Mouse (Mus musculus) lung, embryonic 14.5 days (tissue): Measurements from ENCODE around the gene Prr5l. TPM values are rescaled to one million over a fixed set of nuclear protein-coding genes. Genes with fewer than 3 reads are reported as not detected.

Experiments
- ATAC-seq: fragments of 200-750 bp; cut with Nextera tagmentation; 2 replicates; pipeline ENCODE4 v1.8.0; 2017; ENCODE audit warnings: mild to moderate bottlenecking, moderate TSS enrichment, moderate library complexity; ENCODE audit not compliant: insufficient read depth
- DNase-seq: peaks from one replicate; pipeline ENCODE4 v3.0.0-alpha.2; 2015
- H3K27ac ChIP-seq: fragments of 300-500 bp; sonication (generic); 2 replicates; pipeline ENCODE4 v1.5.1; 2014; ENCODE audit warnings: low read depth, mild to moderate bottlenecking, moderate library complexity
- H3K27me3 ChIP-seq: fragments of 300-500 bp; sonication (generic); 2 replicates; pipeline ENCODE4 v1.6.1; 2014; ENCODE audit warnings: low read length, control low read depth; ENCODE audit not compliant: insufficient read depth
- H3K36me3 ChIP-seq: fragments of 300-500 bp; sonication (generic); 2 replicates; pipeline ENCODE4 v1.6.1; 2014; ENCODE audit warnings: control low read depth; ENCODE audit not compliant: insufficient read depth
- H3K4me1 ChIP-seq: fragments of 300-500 bp; sonication (generic); 2 replicates; pipeline ENCODE4 v1.6.1; 2014; ENCODE audit warnings: antibody characterized with exemption, control low read depth; ENCODE audit not compliant: insufficient read depth
- H3K4me2 ChIP-seq: fragments of 300-500 bp; sonication (generic); 2 replicates; pipeline ENCODE4 v1.6.1; 2014; ENCODE audit warnings: mild to moderate bottlenecking
- H3K4me3 ChIP-seq: fragments of 300-500 bp; sonication (generic); 2 replicates; pipeline ENCODE4 v1.5.1; 2014; ENCODE audit warnings: low read depth, low read length
- H3K9ac ChIP-seq: fragments of 300-500 bp; sonication (generic); 2 replicates; pipeline ENCODE4 v1.6.1; 2014
- H3K9me3 ChIP-seq: fragments of 300-500 bp; sonication (generic); 2 replicates; pipeline ENCODE4 v1.6.1; 2016; ENCODE audit warnings: low read depth, low read length, control low read depth
- CTCF ChIP-seq: IDR thresholded peaks from 2 replicates; pipeline ENCODE4 v1.5.1; 2016; ENCODE audit warnings: antibody characterized with exemption, low read depth
- WGBS: fragments of 180-500 bp; shearing (Covaris S2); extraction: QIAGEN DNeasy Blood & Tissue Kit; methylation state at CpG from one replicate; pipeline ENCODE4 v1.1.7; 2014; 5-methylcytosine and 5-hydroxymethylcytosine counted together
- polyA plus RNA-seq: library from polyadenylated mRNA; unstranded; fragments of >200 nt; fragmentation: Nextera tagmentation; extraction: Ambion mirVana; gene quantifications from 2 replicates; pipeline ENCODE4 v1.2.1, GENCODE M21; 2014

Gene Prr5l
- polyA plus RNA-seq, 1 experiment from 2014 or later, result 48.9 TPM

- ATAC-seq, result no peak
- no peaks in the 10 kb centered on the region for H3K4me1 ChIP-seq
- no peaks in the 10 kb centered on the region for H3K27me3 ChIP-seq
- DNase-seq, result no peak
- no peaks in the 10 kb centered on the region for H3K36me3 ChIP-seq
- no peak for TF ChIP-seq CTCF
- no peaks in the 10 kb centered on the region for H3K9me3 ChIP-seq
- no peak overlapping the region for H3K4me2 ChIP-seq
- no peak overlapping the region for H3K27ac ChIP-seq
- H3K9ac ChIP-seq, result no peak overlapping the region
- 64% methylated on average over 7 of the region's 7 CpGs for WGBS
- no peak overlapping the region for H3K4me3 ChIP-seq
Measured at GRCm38 (mm10) chr2:101818986-101819764, 63.7 kb downstream of the Prr5l start.

GRCm38 (mm10) chr2:101816646-101817308 is 66.0 kb downstream of the Prr5l start:
- 70% methylated on average over 3 of the region's 3 CpGs for WGBS
- DNase-seq (no peak), ATAC-seq (no peak; the same call in 1 of the 2 replicates)
- Histone ChIP-seq H3K9ac (no peak overlapping the region), H3K4me3 (no peak overlapping the region), H3K36me3 (no peaks in the 10 kb centered on the region), H3K9me3 (no peaks in the 10 kb centered on the region), H3K4me2 (no peak overlapping the region), H3K27me3 (no peaks in the 10 kb centered on the region), H3K27ac (no peak overlapping the region), H3K4me1 (no peaks in the 10 kb centered on the region)
- TF ChIP-seq CTCF, result no peak

- ATAC-seq, result no peak
- no peak overlapping the region for H3K27ac ChIP-seq
- H3K4me3 ChIP-seq, result no peak overlapping the region
- no peaks in the 10 kb centered on the region for H3K27me3 ChIP-seq
- no peaks in the 10 kb centered on the region for H3K4me1 ChIP-seq
- WGBS, result 24% methylated on average over 5 of the region's 5 CpGs
- no peaks in the 10 kb centered on the region for H3K9me3 ChIP-seq
- H3K36me3 ChIP-seq, result no peaks in the 10 kb centered on the region
- H3K4me2 ChIP-seq, result no peak overlapping the region
- no peak overlapping the region for H3K9ac ChIP-seq
- TF ChIP-seq CTCF, result peak; percentile 67
- peak; percentile 55 for DNase-seq
Measured at GRCm38 (mm10) chr2:101815250-101815934, 67.4 kb downstream of the Prr5l start.

GRCm38 (mm10) chr2:101814272-101814625 is 68.6 kb downstream of the Prr5l start:
- Histone ChIP-seq H3K36me3 (no peaks in the 10 kb centered on the region), H3K4me1 (no peaks in the 10 kb centered on the region), H3K4me3 (no peak overlapping the region), H3K9me3 (no peaks in the 10 kb centered on the region), H3K9ac (no peak overlapping the region), H3K4me2 (no peak overlapping the region), H3K27me3 (no peaks in the 10 kb centered on the region), H3K27ac (no peak overlapping the region)
- 63% methylated on average over 5 of the region's 5 CpGs for WGBS
- DNase-seq (no peak), ATAC-seq (no peak)
- no peak for TF ChIP-seq CTCF

GRCm38 (mm10) chr2:101813581-101814271 is 69.1 kb downstream of the Prr5l start:
- Histone ChIP-seq H3K36me3 (no peaks in the 10 kb centered on the region), H3K27ac (no peak overlapping the region), H3K4me1 (no peaks in the 10 kb centered on the region), H3K27me3 (no peaks in the 10 kb centered on the region), H3K9ac (no peak overlapping the region), H3K4me2 (no peak overlapping the region), H3K9me3 (no peaks in the 10 kb centered on the region), H3K4me3 (no peak overlapping the region)
- DNase-seq (no peak), ATAC-seq (no peak)
- TF ChIP-seq CTCF, result no peak
- WGBS, result 53% methylated on average over 6 of the region's 6 CpGs

GRCm38 (mm10) chr2:101811925-101812324 is 70.9 kb downstream of the Prr5l start:
- no peak overlapping the region for H3K4me2 ChIP-seq
- TF ChIP-seq CTCF, result no peak
- H3K27me3 ChIP-seq, result no peaks in the 10 kb centered on the region
- H3K27ac ChIP-seq, result no peak overlapping the region
- DNase-seq (no peak), ATAC-seq (no peak)
- 83% methylated on average over 3 of the region's 3 CpGs for WGBS
- no peaks in the 10 kb centered on the region for H3K36me3 ChIP-seq
- no peaks in the 10 kb centered on the region for H3K9me3 ChIP-seq
- H3K9ac ChIP-seq, result no peak overlapping the region
- H3K4me1 ChIP-seq, result no peaks in the 10 kb centered on the region
- H3K4me3 ChIP-seq, result no peak overlapping the region
